Mouse (Mus musculus): ENCODE measurements around the gene Nxpe4. TPM values are rescaled to one million over a fixed set of nuclear protein-coding genes. Genes with fewer than 3 reads are reported as not detected.

The Nxpe4 gene
- polyA plus RNA-seq, 1 experiment, result 9.9 TPM

GRCm38 (mm10) chr9:48329597-48329996 is 167.8 kb downstream of the Nxpe4 start:
- no peak for DNase-seq (ENCODE audit: low read depth)

GRCm38 (mm10) chr9:48338783-48339455 is 177.1 kb downstream of the Nxpe4 start:
- no peak for DNase-seq (ENCODE audit: low read depth)

GRCm38 (mm10) chr9:48339563-48339962 is 177.7 kb downstream of the Nxpe4 start:
- DNase-seq (ENCODE audit: low read depth), result no peak

- DNase-seq (ENCODE audit: low read depth), result no peak
Observed at GRCm38 (mm10) chr9:48340708-48341380, 179.0 kb downstream of the Nxpe4 start.

GRCm38 (mm10) chr9:48345456-48345855 is 183.6 kb downstream of the Nxpe4 start:
- DNase-seq (ENCODE audit: low read depth), result no peak

GRCm38 (mm10) chr9:48345866-48346265 is 184.0 kb downstream of the Nxpe4 start:
- no peak for DNase-seq (ENCODE audit: low read depth)

GRCm38 (mm10) chr9:48353148-48353698 is 191.4 kb downstream of the Nxpe4 start, which contains the start of gene Nxpe2:
Gene Nxpe2, minus strand, starts transcription at chr9:48353454.
- no peak for DNase-seq (ENCODE audit: low read depth)

- DNase-seq (ENCODE audit: low read depth), result no peak
Observed at GRCm38 (mm10) chr9:48354122-48354521, 192.3 kb downstream of the Nxpe4 start.

GRCm38 (mm10) chr9:48354793-48355192 is 193.0 kb downstream of the Nxpe4 start:
- no peak for DNase-seq (ENCODE audit: low read depth)

GRCm38 (mm10) chr9:48357097-48357496 is 195.3 kb downstream of the Nxpe4 start:
- DNase-seq (ENCODE audit: low read depth), result no peak

- no peak for DNase-seq (ENCODE audit: low read depth)
Observed at GRCm38 (mm10) chr9:48360826-48361225, 199.0 kb downstream of the Nxpe4 start.

- DNase-seq (ENCODE audit: low read depth), result no peak
Observed at GRCm38 (mm10) chr9:48361815-48362631, 200.2 kb downstream of the Nxpe4 start.

GRCm38 (mm10) chr9:48362743-48363142 is 200.9 kb downstream of the Nxpe4 start:
- DNase-seq (ENCODE audit: low read depth), result no peak

- no peak for DNase-seq (ENCODE audit: low read depth)
Observed at GRCm38 (mm10) chr9:48373232-48373878, 211.5 kb downstream of the Nxpe4 start.

GRCm38 (mm10) chr9:48374357-48374756 is 212.5 kb downstream of the Nxpe4 start:
- no peak for DNase-seq (ENCODE audit: low read depth)

- no peak for DNase-seq (ENCODE audit: low read depth)
Observed at GRCm38 (mm10) chr9:48388451-48388850, 226.6 kb downstream of the Nxpe4 start.

GRCm38 (mm10) chr9:48389983-48390382 is 228.2 kb downstream of the Nxpe4 start:
- DNase-seq (ENCODE audit: low read depth), result no peak

- DNase-seq (ENCODE audit: low read depth), result no peak
Observed at GRCm38 (mm10) chr9:48403590-48404209, 241.9 kb downstream of the Nxpe4 start.

GRCm38 (mm10) chr9:48404687-48405086 is 242.9 kb downstream of the Nxpe4 start:
- no peak for DNase-seq (ENCODE audit: low read depth)

- DNase-seq (ENCODE audit: low read depth), result no peak
Observed at GRCm38 (mm10) chr9:48407549-48408327, 245.9 kb downstream of the Nxpe4 start.
